Mouse (Mus musculus) megakaryocyte progenitor cell, adult 5-6 weeks (primary cell): ENCODE measurements around the gene Dst. TPM values are rescaled to one million over a fixed set of nuclear protein-coding genes. Genes with fewer than 3 reads are reported as not detected.
"Not testable (repeated sequence)": the region's sequence is repeated elsewhere in the genome, so short reads cannot be mapped to it uniquely, and the experiment has no call there.

Experiments
- ATAC-seq: replicated peaks from 2 replicates; pipeline ENCODE4 v1.8.0; 2016; ENCODE audit warnings: mild to moderate bottlenecking, moderate TSS enrichment, inconsistent platforms; ENCODE audit not compliant: poor library complexity
- total RNA-seq, 2 experiments: library from RNA; stranded (forward) in 1 of 2; stranded (reverse) in 1 of 2; fragments of 157-497, 149-512 nt in 1 of 2; fragments of 200-1000 nt in 1 of 2; gene quantifications; 2 replicates each; pipeline versions ENCODE4 v1.2.3 to v1.2.4; 2015 to 2017

Gene Dst
- total RNA-seq, 2 experiments from 2014 or later: 1.3 to 3.2 TPM

DNA sequence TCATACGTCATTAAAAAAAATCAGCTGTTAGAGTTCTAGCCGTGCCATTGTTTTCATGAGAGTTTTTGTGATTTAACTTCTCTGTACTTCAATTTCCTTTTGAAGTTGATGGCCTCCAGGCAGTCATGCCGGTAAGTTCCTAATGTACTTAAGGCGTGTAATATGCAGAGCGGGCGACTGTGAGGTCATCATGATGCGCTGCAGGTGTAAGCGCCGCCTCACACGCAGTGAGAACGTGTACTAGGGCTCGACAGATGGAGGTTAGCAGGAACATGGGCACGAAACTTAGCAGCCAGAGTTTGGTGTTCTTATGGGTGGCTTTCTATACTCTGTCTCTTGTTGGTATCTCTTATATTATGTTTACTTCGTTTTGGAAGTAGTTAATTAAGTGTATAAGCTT, 148.6 kb downstream of the Dst start:
- no peak for ATAC-seq

DNA sequence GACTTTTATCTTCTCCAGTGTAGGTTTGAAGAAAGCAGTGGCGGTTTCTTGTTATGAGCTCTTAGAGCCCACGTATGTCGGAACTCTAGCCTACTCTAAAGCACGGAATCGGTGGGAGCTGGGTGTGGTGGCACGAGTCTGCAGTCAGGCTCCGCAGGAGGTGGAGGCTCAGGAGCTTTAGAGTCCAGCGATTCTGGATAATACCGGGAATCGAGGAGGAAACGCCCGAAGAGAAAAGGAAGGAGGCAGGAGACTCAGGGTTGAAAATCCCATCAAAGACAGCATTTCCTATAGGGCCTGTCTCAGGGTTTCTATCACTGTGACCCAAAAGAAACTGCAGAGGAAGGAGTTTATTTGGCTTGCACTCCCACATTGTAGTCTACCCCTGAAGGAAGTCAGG, 151.2 kb downstream of the Dst start:
- ATAC-seq: no peak

DNA sequence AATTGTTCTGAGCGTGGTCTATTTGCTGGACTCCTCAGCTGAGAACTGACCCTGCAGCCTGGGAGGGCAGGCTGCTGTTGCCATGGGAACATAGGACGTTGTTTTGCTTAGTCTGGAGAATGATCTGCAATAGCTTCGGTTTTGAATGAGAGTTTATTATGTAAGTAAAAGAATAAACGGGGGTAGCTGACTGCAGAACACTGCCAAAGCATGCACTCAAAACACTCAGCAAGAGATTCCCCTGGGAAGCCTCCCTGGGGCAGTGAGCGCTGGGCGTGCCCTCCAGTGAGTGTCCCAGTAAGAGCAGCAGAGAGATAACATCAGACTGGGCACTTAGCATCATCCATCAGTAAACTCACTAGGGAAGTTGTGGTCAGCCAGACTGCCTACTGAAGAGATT, 152.4 kb downstream of the Dst start:
- ATAC-seq: peak; percentile 46; the same call in 1 of the 2 replicates

DNA sequence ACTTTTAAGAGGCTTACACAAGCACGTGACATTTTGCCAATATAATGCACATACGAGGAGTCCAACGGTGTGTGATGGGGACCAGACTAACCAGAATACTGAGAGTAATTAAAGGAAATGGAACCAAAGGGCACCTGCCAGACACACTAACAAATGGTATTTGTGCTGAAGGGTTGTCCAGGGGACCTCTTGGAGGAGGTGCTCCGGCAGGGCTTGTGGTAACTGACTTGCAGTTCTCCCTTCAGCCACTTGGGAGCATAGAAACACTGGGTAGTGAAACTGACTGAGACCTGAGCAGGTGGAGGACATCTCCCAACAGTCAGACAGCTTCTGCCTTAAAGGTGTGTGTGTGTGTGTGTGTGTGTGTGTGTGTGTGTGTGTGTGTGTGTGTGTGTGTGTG, 153.1 kb downstream of the Dst start:
- peak; percentile 96 for ATAC-seq

DNA sequence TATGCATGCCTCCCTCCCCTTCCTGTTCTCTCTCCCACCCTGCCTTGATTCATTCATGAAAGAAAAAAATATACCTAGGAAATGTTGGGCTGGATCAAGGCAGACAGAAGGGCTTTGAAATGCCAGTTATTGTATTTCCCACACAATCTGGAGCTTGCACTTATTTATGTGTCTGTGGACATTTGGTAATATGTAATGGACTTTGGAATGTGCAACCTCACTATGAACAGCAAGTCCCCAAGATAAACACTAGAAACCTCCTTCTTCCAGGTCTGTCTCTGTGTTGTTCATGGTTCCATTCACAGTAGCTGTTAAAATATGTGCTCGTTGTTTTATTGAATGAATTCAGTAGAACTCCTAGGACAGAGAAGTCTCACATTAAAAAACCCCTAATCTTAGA, 153.8 kb downstream of the Dst start:
- ATAC-seq: no peak

DNA sequence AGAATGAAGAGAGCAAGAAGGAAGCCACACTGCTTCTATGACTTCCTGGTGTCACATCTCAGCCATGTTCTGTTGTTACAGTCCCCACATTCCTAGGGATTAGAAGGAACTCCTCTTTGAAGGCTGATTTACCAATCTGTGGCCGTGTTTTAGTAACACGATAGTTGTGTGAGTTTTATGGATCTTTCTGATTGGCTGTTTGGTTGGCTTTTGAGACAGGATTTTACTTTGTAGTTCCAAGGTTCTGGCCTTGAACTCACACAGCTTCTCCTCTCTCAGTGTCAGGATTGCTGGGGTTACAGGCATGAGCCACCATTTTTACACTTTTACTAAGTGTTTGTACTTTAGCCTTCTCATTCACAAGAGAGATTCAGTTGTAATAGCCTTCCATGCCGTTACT, 155.9 kb downstream of the Dst start:
- no peak for ATAC-seq

DNA sequence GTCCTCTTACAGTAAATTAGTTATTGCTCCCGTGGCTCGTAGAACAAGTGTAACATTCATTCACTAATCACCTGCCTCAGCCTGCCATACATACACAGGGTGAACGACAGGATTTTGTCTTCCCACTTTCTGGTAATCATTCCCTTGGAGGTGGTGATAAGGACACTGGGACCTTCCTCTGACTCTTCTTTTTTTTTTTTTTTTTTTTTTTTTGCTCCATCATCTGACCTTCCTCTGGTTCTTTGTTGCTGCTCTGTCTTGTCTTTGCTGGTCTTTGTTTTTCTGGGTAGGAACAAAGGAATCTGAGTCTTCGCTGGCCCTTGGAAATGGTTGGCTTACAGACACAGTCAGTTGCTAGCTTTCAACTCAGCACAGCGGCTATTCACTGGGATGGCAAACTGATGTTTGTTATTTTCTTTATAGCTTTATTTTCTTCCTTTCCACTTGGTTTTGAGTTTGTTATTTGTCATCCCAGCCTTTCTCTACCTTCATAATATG, 157.6 kb downstream of the Dst start:
- no peak for ATAC-seq

DNA sequence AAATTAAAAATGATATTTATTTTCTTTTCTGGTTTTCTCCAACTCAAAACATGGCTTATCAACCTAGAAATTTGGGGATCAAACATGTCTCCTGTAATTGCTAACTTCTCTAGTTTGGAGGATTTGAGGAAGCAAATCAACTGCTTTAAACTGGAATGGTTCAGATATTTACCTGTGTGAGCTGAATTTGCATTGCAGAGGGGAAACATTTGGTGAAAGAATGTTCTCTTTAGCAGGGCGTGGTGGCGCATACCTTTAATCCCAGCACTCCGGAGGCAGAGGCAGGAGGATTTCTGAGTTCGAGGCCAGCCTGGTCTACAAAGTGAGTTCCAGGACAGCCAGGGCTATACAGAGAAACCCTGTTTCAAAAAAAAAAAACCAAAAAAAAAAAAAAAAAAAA, 158.4 kb downstream of the Dst start:
- not testable (repeated sequence) for ATAC-seq

DNA sequence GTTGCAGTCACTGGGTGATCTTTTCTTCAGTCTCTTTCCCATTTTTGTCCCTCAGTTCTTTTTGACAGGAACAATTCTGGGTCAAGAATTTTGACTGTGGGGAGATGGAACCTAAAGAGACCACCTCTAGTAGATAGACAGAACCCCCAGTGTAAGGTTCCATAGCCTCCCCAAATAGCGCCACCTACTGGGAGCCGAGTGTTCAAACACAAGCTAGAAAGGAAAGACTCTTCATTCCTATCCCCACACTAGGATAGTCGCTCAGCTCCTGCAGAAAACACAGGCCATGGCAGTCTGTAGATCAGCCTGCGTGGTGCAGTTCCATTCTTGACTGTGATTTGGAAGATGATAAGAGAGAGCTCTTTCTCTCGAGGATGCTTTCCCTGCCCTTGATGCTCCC, 160.3 kb downstream of the Dst start:
- peak; percentile 57; the same call in 1 of the 2 replicates for ATAC-seq

DNA sequence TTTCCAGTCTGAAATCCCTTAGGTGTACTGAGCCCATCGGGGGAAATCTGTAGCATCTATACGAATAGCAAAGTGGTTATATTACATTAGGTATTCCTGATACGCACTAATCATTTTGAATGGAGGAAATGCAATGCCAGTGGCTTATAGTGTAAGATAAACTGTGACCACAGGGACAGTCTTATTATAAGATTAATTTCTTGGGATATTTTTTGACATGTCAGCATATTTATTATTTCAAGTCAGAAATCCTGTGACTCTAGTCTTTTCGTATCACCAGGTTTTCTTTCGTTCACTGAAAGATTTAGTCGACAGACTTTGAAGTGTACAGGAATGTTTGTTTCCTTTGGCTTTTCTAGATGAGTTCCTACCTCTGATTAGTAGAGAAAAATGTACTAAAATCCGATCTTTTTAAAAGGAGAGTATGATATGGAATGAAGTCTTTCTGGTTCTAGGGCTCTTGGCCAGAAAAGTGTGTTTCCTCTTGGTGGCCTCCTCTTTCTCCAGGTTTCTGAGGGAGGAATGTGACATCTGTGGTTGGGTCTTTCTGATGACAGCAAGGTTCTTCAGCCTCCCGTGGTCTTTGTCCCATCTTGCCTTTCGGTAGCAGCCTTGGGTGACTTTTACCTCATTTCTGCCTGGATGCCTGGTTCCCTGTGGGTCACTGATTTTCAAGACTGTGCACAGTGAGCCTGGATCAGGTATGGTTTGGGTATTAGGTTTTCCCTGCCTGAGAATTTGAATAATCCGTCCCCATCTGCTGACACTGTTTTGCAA, 161.7 kb downstream of the Dst start:
- no peak for ATAC-seq

DNA sequence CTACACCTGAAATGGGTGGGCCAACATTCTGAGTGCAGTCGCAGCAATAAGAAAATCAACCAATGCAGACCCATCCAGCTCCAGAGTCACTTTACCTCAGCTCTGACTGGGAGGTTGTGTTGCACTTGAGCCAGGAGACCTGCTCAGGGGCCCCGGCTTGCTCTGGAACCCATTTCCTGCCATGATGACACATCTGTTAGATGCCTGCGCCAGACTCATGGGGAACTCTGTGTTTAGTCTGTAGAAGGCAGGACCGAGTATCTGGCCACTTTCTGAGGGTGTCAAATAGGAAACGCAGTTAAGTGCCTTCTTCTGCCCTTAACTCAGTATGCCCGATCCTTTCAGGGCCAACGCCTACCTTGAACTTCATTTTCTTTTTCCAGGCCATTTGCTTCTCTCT, 162.4 kb downstream of the Dst start:
- no peak for ATAC-seq

DNA sequence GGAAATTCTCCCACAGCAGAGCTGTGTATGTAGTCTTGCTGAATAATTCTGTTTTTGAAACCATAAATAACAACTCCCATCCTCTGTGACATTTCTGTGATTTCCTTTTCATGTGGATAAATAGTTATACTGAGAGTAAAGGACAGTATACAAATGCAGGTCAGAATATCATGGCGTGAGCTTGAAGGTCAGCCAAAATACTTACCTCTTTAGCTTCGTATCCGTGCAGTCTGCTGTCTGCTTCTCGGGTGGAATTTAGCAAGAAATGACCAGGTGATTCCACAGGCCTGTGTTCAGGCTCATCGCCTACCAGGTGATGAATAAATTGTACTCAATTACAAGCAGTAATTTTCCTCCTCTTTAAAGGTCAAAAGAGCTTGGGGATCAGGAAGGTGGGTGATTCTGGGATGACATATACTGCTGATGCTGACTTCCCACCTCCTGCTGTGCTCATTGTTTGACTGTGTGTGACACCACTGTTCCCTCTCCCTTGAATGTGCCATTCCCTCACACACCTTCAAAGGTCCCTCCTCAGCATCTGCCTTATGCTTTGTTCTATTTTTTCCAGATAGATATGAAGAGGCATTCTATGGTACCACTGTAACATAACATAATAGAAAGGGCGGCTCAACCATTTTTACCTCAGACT, 163.1 kb downstream of the Dst start:
- ATAC-seq: no peak

DNA sequence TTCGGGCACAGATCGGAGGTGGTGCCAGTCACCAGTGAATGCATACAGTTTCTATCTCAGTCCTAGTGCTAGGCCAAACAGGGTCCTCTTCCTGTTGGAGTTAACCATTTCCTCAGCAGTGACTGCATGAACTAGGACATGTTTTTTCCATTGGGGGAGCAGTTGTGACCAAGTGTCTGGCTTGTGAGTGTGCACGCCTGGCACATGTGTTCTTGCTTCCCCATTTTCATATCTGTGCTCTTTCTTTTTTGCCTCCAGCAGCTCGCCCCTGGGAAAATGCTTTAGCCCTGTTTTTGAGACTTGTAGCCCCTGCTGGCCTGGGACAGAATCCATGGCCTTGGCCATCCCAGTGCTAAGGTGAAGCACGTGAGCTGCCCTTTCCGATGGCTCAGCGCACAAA, 164.2 kb downstream of the Dst start:
- peak; percentile 60 for ATAC-seq

DNA sequence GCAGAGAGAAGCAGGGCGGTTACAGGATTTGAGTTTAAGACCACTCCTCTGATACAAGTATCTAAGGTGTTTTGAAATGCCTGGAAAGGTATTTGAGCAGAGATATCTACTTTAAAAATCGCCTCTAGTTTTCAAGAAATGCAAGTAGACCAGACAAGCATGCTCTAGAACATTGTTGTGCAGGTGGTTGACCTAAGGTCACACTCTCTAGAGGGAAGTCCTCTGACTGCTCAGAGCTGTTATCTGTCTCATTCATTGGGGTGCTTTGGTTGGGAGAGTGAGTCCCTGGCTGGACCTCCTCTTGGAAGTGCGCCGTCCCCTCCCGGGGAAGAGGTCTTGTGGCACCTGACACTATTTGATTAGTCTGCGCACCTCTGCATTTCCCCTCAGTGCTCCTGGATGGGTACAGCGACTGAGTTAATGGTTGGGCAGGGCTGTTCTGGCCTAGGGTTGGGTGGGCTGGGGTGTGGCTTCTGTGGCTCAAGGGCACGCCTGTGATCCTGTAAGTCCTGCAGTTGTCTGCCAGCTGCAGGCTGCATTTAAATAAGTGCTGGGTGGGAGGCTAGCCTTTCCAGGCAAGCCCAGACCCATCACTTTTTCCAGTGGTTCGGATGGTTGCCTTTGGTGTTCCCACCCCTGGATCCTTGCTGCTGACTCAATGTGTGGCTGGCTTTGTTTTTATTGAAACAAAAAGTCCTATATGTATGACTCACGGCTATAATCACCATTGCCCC, 165.6 kb downstream of the Dst start:
- no peak for ATAC-seq

DNA sequence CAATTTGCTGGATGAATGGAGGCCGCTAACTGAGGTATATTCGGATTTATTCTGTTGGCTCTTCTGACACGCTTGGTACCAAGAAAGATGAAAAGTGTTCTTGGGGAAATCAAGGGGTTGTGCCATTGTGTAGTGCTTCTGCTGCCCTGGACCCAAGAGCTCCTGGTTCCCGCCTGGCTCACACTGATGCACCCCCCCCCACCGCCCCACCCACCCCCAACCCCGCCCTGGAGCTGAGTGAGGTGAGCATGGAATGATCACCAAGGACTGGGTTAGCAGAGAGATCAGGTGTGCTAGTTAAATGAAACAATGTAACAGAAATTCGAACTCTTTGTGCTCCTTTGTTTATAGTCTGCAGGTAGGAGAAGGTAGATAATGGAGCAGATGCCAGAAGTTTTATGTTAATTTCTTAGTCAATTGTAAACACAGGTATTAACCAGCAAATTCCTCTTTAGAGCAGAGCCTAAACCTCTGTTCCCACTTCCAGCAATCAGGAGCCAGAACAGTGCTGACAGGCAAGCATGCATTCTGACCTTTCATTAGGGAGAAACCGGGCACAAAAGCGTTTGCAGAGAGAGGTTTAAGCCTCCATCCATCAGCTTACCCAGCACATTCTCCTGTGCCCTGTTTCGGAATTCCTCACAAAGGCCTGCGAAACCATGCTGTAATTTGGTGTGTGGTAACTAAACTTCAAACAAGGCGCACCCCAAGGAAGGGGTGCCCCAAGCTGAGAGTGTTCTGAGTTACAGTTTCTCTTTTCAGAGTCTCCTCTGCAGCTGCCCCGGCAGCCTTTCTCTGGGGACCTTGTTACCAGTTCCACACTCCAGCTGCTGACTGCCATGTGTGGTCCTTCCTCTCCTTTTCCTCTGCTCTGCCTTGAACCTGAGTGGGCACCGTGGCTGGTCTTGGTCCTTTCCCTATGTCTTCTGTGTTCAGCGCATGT, 166.5 kb downstream of the Dst start:
- no peak for ATAC-seq

DNA sequence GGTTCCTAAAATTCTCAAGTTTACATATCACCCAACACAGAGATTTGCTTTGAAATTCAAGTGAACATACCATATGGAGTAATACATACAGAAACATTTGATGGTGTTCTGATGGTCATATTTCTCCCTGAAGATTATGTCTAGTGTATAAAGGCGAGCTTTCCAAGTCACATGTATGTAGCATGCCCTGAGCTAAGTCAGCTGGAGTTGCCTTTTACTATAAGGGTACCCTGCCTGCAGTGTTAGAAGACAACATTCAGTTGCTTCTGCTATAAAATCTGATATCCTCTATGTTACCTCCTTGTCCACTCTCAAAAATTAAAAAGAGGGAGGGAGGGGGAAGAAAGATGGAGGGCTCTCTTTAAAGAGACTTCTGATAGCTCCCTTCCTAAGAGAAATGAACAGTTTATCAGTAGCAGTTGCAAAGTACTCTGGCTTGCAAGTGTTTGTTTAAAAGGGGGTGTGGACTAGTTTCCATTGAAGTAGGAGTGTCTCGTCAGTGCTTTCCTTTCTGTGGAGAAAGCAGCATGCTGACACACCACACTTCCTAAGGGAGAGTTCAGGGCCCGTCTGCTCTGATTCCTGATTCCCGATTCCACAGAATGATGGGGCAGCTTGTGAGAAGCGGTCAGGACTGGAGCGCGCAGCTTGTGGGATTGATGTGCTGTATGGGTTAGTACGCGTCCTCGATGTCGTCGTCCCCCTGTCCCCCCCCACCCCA, 168.8 kb downstream of the Dst start:
- ATAC-seq: no peak

DNA sequence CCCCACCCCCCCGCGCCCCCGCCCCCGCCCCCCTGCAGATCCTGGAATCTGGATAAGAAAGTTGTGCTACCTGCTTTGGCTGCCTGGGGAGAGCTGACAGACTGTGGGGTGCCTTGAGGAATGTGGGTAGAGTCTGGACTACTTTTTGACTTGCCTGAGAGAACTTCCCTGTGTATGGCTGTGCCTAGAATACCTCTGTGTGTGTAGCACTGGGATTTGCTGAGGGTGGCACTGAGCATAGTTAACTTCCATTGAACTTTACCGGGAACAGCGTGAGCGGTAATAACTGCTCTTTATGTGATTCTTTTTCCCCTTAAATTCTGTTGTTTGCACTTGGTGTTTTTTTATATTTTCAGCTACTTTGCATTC, 169.4 kb downstream of the Dst start:
- ATAC-seq: no peak

DNA sequence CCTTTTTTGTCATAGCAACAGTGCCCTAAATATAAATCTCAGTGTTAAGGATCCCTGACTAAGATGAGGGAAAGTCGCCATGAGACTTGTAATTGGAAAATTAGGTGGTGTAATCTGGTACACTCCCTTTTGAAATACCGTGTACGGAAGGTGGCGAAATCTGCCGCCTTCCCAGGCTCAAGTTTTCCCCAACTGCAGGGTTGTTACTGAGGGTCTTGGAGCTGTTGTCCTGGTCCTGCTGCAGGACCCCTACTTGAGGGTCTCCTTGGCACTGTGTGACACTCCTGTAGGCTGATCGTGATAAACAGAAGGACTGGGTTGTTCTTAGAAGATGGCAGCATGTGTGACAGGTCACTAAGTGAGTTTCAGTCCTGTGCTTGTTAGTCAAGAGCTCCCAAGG, 169.9 kb downstream of the Dst start:
- ATAC-seq: no peak

DNA sequence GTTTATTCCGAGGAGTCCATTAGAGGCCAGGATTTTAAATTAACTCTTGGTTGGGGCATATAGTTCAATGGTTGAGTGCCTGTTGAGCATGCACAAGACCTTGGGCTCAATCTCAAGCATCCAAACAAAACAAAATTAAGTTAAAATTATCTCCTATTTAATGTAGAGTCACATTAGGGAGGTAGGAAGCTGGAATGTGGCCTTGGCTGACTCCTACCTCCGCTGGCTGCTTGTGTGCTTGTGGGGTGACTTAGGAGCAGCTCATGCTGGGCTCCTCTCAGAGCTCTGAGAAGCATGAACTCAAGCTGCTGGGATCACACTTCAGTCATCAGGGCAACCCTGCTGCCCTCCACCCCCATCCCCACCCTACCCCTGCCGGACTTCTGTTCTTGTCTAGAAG, 181.0 kb downstream of the Dst start:
- no peak for ATAC-seq

DNA sequence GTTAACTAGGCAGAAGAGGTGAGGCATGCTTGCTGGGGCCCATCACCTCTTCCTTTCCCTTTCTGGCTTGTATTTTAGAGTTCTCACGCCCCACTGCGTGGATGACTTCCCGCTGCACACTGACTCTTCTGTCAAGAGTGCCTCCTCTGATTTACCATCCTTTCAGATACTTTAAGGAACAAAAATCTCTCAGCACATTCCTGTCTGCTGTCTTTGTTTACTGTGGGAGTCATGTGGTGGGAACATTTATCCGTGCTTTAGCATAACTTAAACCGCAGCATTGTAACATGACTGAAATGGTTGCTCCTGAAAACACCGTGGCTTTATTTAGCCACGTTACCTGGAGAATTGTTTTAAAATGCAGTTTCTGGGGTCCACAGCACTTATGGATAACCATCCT, 182.7 kb downstream of the Dst start:
- ATAC-seq: no peak
